Mouse (Mus musculus) C2C12 (cell line): ENCODE data around the gene Sdf4.

Experiments used
- CEBPB ChIP-seq: IDR thresholded peaks from one replicate; pipeline ENCODE4 v1.6.1; 2011; ENCODE audit warnings: low read depth, mild to moderate bottlenecking, control low read depth, moderate library complexity
- CTCF ChIP-seq: IDR thresholded peaks from one replicate; pipeline ENCODE4 v1.5.1; 2011; ENCODE audit not compliant: control insufficient read depth, insufficient read depth, insufficient read length
- FOSL1 ChIP-seq: IDR thresholded peaks from one replicate; pipeline ENCODE4 v1.8.0; 2011; ENCODE audit warnings: mild to moderate bottlenecking, low read length; ENCODE audit not compliant: poor library complexity, insufficient read depth, severe bottlenecking
- MAX ChIP-seq: IDR thresholded peaks from one replicate; pipeline ENCODE4 v1.6.1; 2011; ENCODE audit warnings: mild to moderate bottlenecking, control low read depth
- MYOD1 ChIP-seq: IDR thresholded peaks from one replicate; pipeline ENCODE4 v1.6.1; 2011; ENCODE audit warnings: low read depth; ENCODE audit not compliant: control insufficient read depth, insufficient read length
- MYOG ChIP-seq: IDR thresholded peaks from one replicate; pipeline ENCODE4 v1.6.1; 2011; ENCODE audit not compliant: control insufficient read depth, insufficient read length; ENCODE audit errors: extremely low read depth
- USF1 ChIP-seq: IDR thresholded peaks from one replicate; pipeline ENCODE4 v1.6.1; 2011; ENCODE audit warnings: low read depth, mild to moderate bottlenecking, control low read depth, moderate library complexity

GRCm38 (mm10) chr4:156008369-156008768, 15.7 kb downstream of the Sdf4 start:
- TF ChIP-seq MAX (no peak), CTCF (no peak), USF1 (no peak), MYOG (no peak), MYOD1 (no peak), CEBPB (no peak), FOSL1 (no peak)
